Mouse (Mus musculus) kidney, adult 2 months (tissue): ENCODE results near the gene Bad. TPM values are rescaled to one million over a fixed set of nuclear protein-coding genes. Genes with fewer than 3 reads are reported as not detected.

ENCODE experiments used
- DNase-seq: peaks from one replicate; pipeline ENCODE4 v3.0.0; 2021
- H3K27ac ChIP-seq: fragments of 200-500 bp; 2 replicates; pipeline ENCODE4 v1.5.1; 2012; ENCODE audit warnings: low read depth, low read length, control low read depth, inconsistent platforms; ENCODE audit not compliant: insufficient read depth
- H3K27me3 ChIP-seq: fragments of 200-500 bp; replicated peaks from 2 replicates; pipeline ENCODE4 v1.6.1; 2012; ENCODE audit warnings: mild to moderate bottlenecking, moderate library complexity, low read length, inconsistent platforms; ENCODE audit not compliant: control insufficient read depth, insufficient read depth
- H3K36me3 ChIP-seq: fragments of 200-500 bp; 2 replicates; pipeline ENCODE4 v1.6.1; 2012; ENCODE audit warnings: mild to moderate bottlenecking, moderate library complexity, low read length, inconsistent platforms; ENCODE audit not compliant: control insufficient read depth, insufficient read depth
- H3K4me1 ChIP-seq: fragments of 200-500 bp; 2 replicates; pipeline ENCODE4 v1.6.1; 2011; ENCODE audit warnings: low read length; ENCODE audit not compliant: control insufficient read depth, insufficient read depth
- H3K4me3 ChIP-seq: fragments of 200-500 bp; 2 replicates; pipeline ENCODE4 v1.5.1; 2011; ENCODE audit warnings: mild to moderate bottlenecking, low read depth, low read length, control low read depth; ENCODE audit not compliant: insufficient read depth
- CTCF ChIP-seq: fragments of 200-500 bp; conservative IDR thresholded peaks from 2 replicates; pipeline ENCODE4 v1.5.1; 2011; ENCODE audit warnings: low read depth, mild to moderate bottlenecking, control low read depth, low read length, moderate library complexity, mixed read lengths; ENCODE audit not compliant: insufficient read depth, insufficient read length
- POLR2A ChIP-seq: fragments of 200-500 bp; IDR thresholded peaks from one replicate; pipeline ENCODE4 v1.6.1; 2011; ENCODE audit warnings: low read depth, low read length, control low read depth
- WGBS: fragments of 180-500 bp; shearing (Covaris S2); methylation state at CpG from one replicate; pipeline ENCODE4 v1.1.7; 2018; 5-methylcytosine and 5-hydroxymethylcytosine counted together
- polyA plus RNA-seq: library from polyadenylated mRNA; depleted of rRNA; stranded (reverse); fragments of >200 nt; gene quantifications from 2 replicates; pipeline ENCODE4 v1.2.3, GENCODE M21; 2012

Gene Bad
- polyA plus RNA-seq, 1 experiment: 75.4 TPM

DNA sequence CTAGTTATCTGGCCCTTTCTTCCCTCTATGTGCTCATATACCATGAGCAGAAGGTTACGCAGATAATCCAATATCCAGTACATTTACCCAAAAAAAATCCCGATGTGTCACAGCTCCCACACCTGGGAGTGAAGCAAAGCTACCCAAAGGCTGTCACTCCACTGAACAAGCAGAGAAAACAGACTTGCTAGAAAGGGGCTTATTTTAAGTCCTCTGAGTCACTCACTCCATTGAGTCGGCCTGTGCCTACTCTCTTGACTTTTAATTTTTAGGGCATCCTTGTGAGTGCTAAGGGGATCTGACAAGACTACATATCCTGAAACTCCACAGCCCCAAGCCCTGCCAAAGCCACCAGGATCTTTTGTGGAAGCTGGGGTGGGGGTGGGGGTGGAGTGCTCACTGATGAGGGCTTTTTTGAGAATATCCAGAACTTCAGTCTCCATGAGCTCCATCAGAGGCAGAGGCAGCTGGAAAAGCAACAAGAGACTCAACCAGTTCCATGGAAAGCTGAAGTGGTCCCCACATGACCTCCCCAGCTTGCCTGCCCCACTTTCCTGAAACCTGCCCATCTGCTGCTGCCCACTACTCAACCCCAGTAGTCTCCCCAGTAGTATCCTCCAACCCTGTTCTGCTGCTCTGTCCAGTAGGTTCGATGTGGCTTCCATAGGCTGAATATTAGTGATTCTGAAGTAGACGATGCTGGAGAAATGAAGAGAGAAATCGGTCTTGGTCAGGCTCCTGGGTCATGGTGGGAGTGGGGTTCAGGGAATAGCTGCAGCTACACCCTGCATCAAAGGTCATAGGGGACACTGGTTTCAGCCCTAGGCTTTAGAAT lies 18.5 kb upstream of the Bad start:
- WGBS: 82% methylated on average over 6 of the region's 6 CpGs
- H3K27me3 ChIP-seq: no peaks in the 10 kb centered on the region

DNA sequence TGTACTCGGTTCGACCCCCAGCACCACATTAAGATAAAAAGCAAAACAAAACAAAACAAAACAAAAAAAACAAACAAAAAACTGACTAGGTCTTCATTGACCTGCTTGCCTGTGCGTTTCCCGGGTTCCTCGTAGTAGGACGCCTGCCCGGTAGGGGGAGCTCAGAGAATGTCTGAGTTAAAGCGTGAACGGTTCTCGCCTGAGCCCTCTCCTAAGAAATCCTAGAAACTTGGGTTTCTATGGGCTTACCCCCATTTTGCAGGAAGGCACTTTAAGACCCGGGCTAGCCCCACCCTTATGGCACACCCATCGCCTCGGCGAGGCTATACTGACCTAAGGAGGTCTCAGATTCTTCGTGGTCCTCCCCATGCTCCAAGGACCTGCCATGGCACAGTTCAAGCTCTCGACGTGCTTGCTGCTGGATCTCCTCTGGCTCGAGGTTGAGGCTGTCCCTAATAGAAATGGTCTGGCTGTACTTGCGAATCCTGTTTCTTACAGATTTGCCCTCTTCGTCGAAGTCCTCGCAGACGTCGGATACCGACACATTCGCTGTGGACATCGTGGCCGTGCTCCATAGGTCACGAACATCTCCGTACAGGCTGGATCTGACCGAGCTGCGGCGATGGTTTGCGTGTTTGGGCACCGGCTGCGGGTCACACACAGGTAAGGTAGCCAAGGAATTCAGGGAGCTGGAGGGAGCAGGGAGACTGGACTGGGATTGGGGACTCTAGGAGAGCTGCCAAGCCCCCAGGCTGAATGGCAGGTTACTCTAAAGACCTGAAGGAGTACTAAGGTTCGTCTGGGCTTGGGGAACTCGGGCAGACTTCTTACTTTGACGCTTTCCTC lies 17.0 kb upstream of the Bad start:
- peak; percentile 81 for TF ChIP-seq CTCF
- TF ChIP-seq POLR2A: no peak
- peak; percentile 92 for DNase-seq
- WGBS: 3% methylated on average over 39 of the region's 39 CpGs
- peaks cover 17% of the 10 kb centered on the region; the same call in 1 of the 2 replicates for H3K4me1 ChIP-seq
- peak overlapping the region; percentile 12; the same call in 1 of the 2 replicates for H3K4me3 ChIP-seq
- H3K36me3 ChIP-seq: no peaks in the 10 kb centered on the region
- no peak overlapping the region for H3K27ac ChIP-seq
- H3K27me3 ChIP-seq: no peaks in the 10 kb centered on the region

More for the DNA sequence above, 18.5 kb upstream of the Bad start:
- no peak for TF ChIP-seq POLR2A
- TF ChIP-seq CTCF: no peak
- Histone ChIP-seq H3K4me1 (peaks cover 29% of the 10 kb centered on the region; the same call in 1 of the 2 replicates), H3K27ac (peak overlapping the region; percentile 95; the same call in 1 of the 2 replicates), H3K4me3 (peak overlapping the region; percentile 56), H3K36me3 (no peaks in the 10 kb centered on the region)
- DNase-seq: no peak

DNA sequence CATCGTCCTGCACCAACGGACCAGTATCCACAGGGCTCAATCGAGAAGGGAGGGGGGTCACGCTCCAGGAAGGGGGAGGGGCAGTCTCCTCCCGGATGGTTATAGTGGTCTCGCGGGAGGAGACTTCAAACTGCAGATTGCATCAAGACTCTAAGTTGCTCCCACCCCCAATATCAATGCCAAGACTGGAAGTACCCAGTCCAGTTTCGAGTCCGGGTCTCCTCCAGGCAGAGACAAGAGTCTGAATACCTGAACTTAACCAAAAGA lies 16.4 kb upstream of the Bad start, which contains the start of gene Catsperz:
TSS of gene Catsperz (minus strand) at position 74 of the 267 bp plus-strand sequence.
- Histone ChIP-seq H3K36me3 (no peaks in the 10 kb centered on the region), H3K27ac (no peak within 1 kb of the TSS), H3K27me3 (no peaks in the 10 kb centered on the region), H3K4me1 (peaks cover 17% of the 10 kb centered on the region; the same call in 1 of the 2 replicates), H3K4me3 (peak within 1 kb of the TSS; percentile 12; the same call in 1 of the 2 replicates)
- TF ChIP-seq CTCF: no peak
- no peak for TF ChIP-seq POLR2A
- DNase-seq: no peak
- 7% methylated on average over 9 of the region's 9 CpGs for WGBS

DNA sequence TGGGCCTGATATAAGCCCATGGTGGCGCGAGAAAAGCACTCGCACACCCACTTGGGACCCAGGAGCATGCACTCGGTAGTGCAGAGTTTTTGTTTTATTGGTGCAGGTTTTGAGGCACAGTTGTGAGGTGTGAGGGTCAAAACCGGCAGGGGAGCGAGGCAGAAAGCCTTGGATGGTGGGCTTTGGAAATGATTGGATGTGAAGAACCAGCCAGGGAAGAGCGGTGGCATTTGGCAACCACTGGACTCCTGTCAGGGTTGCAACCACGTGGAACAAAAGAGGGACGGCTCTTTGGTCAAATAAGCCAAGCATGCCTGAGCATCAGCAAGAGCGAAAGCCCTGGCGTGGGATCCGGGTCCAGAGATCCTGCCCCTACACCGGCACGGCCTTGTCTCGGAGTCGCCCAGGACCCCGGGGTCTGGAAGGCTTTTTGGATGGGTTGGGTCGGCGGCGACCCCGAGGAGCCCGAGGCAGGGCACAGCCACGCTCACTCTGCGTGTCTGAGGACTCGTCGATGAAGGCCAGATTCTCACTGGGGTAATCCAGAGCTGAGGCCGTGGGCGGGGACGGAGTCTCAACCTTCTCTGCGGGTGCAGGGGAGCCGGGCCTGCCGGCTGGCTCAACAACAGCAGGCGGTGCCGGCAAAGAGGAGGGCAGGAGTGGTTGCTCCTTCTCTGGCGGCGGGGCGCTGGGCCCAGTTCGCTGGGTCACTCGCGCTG lies 15.9 kb upstream of the Bad start:
- TF ChIP-seq CTCF: no peak
- no peak for TF ChIP-seq POLR2A
- Histone ChIP-seq H3K4me3 (no peak overlapping the region), H3K27me3 (no peaks in the 10 kb centered on the region), H3K4me1 (peaks cover 17% of the 10 kb centered on the region; the same call in 1 of the 2 replicates), H3K27ac (no peak overlapping the region), H3K36me3 (no peaks in the 10 kb centered on the region)
- no peak for DNase-seq
- WGBS: 45% methylated on average over 40 of the region's 40 CpGs

DNA sequence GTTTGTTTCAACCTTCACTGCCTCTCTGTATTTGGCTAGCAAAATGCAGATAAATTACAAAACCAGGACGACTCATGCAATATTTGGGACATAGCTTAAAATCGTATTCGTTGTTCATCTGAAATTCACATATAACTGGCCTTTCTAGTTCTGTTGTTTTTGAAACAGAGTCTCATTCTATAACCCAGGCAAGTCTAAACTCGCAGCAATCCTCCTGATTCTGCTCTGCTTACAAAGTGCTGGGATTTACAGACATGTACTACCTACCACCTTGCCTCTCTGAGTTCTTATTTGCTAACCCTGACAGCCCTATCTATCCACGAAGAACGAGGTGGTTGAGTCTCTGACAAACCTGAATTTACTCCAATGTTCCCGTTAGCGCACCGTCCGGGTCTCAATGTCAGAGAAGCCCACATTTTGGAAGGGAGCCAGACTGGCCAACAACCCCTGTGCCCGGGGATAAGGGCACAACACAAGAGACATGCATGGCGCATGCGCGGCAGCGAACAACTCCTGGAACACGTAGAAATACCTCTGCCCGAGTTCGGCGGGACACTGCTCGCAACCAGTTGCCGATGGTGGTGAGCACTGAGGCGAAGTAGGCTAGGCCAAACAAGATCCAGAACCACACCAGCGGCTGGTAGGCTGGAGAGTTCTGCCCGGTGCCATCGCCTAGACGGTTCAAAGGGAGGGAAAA lies 15.0 kb upstream of the Bad start:
- DNase-seq: peak; percentile 76
- Histone ChIP-seq H3K27ac (no peak overlapping the region), H3K4me3 (no peak overlapping the region), H3K4me1 (peaks cover 17% of the 10 kb centered on the region; the same call in 1 of the 2 replicates), H3K36me3 (no peaks in the 10 kb centered on the region), H3K27me3 (no peaks in the 10 kb centered on the region)
- 24% methylated on average over 26 of the region's 26 CpGs for WGBS
- TF ChIP-seq POLR2A: no peak
- TF ChIP-seq CTCF: no peak

DNA sequence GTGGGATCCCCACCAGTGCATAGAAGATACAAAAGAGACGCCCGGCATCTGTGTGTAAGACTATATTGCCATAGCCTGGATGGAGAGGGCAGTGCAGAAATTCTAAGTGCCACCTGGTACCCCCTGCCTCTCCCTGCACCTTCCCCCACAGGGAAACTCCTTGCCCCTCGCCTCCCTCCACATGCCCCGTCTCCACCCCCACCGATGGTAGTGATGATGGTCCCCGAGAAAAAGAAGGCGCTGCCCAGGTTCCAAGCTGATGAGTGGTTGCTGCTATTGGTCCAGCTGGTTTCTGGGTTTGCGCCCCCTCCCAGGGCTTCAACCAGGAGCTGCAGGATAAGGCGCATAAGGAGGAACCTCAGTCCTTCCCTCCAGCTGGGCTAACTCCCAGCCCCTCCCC lies 13.6 kb upstream of the Bad start:
- WGBS: 62% methylated on average over 9 of the region's 9 CpGs
- Histone ChIP-seq H3K36me3 (no peaks in the 10 kb centered on the region), H3K27me3 (no peaks in the 10 kb centered on the region), H3K27ac (no peak overlapping the region), H3K4me1 (peaks cover 12% of the 10 kb centered on the region; the same call in 1 of the 2 replicates), H3K4me3 (no peak overlapping the region)
- no peak for DNase-seq
- TF ChIP-seq CTCF: no peak
- TF ChIP-seq POLR2A: no peak
